Mouse (Mus musculus) lung, embryonic 16.5 days (tissue): ENCODE data around the gene Foxf1. TPM values are rescaled to one million over a fixed set of nuclear protein-coding genes. Genes with fewer than 3 reads are reported as not detected.
A peak's percentile ranks its signal among the peaks of the same experiment; 100 is the strongest.

Experiments used
- ATAC-seq: fragments of 200-750 bp; cut with Nextera tagmentation; 2 replicates; pipeline ENCODE4 v1.8.0; 2017; ENCODE audit warnings: low read depth, mild to moderate bottlenecking, moderate library complexity
- H3K27ac ChIP-seq: fragments of 300-500 bp; sonication (generic); 2 replicates; pipeline ENCODE4 v1.5.1; 2014; ENCODE audit warnings: mild to moderate bottlenecking, control low read depth, low read length
- H3K27me3 ChIP-seq: fragments of 300-500 bp; sonication (generic); 2 replicates; pipeline ENCODE4 v1.6.1; 2014; ENCODE audit warnings: low read depth, low read length, mixed read lengths; ENCODE audit not compliant: control insufficient read depth, insufficient read depth
- H3K36me3 ChIP-seq: fragments of 300-500 bp; sonication (generic); 2 replicates; pipeline ENCODE4 v1.6.1; 2014; ENCODE audit warnings: low read length; ENCODE audit not compliant: control insufficient read depth, insufficient read depth
- H3K4me1 ChIP-seq: fragments of 300-500 bp; sonication (generic); replicated peaks from 2 replicates; pipeline ENCODE4 v1.6.1; 2014; ENCODE audit warnings: low read length, mixed read lengths; ENCODE audit not compliant: control insufficient read depth, insufficient read depth
- H3K4me2 ChIP-seq: fragments of 300-500 bp; sonication (generic); 2 replicates; pipeline ENCODE4 v1.6.1; 2014; ENCODE audit warnings: low read depth, low read length, control low read depth
- H3K4me3 ChIP-seq: fragments of 300-500 bp; sonication (generic); 2 replicates; pipeline ENCODE4 v1.5.1; 2014; ENCODE audit warnings: mild to moderate bottlenecking, low read length, control low read depth
- H3K9ac ChIP-seq: fragments of 300-500 bp; sonication (generic); 2 replicates; pipeline ENCODE4 v1.6.1; 2014; ENCODE audit warnings: low read length, control low read depth
- H3K9me3 ChIP-seq: fragments of 300-500 bp; sonication (generic); 2 replicates; pipeline ENCODE4 v1.6.1; 2016; ENCODE audit warnings: low read length; ENCODE audit not compliant: control insufficient read depth
- whole genome bisulfite sequencing: fragments of 180-500 bp; shearing (Covaris S2); extraction: QIAGEN DNeasy Blood & Tissue Kit; methylation state at CpG from one replicate; pipeline ENCODE4 v1.1.7; 2014; 5-methylcytosine and 5-hydroxymethylcytosine counted together
- polyA plus RNA-seq: library from polyadenylated mRNA; unstranded; fragments of >200 nt; fragmentation: Nextera tagmentation; extraction: Ambion mirVana; gene quantifications from 2 replicates; pipeline ENCODE4 v1.2.1, GENCODE M21; 2015

Foxf1 gene
- polyA plus RNA-seq, 1 experiment from 2014 or later, result 138 TPM

- WGBS, result 9% methylated on average over 19 of the region's 19 CpGs
- peak overlapping the region; percentile 79 for H3K4me2 ChIP-seq
Observed at GRCm38 (mm10) chr8:121086004-121086900, 2.1 kb downstream of the Foxf1 start.

GRCm38 (mm10) chr8:121088281-121088680 is 4.1 kb downstream of the Foxf1 start:
- no peak for ATAC-seq
- Histone ChIP-seq H3K4me3 (peak overlapping the region; percentile 57), H3K36me3 (no peaks in the 10 kb centered on the region), H3K4me1 (peaks cover 7% of the 10 kb centered on the region), H3K27ac (no peak overlapping the region), H3K27me3 (peaks cover 54% of the 10 kb centered on the region), H3K4me2 (peak overlapping the region; percentile 79), H3K9ac (peak overlapping the region; percentile 69), H3K9me3 (no peaks in the 10 kb centered on the region)
- WGBS, result 9% methylated on average over 8 of the region's 8 CpGs

More at GRCm38 (mm10) chr8:121086004-121086900, 2.1 kb downstream of the Foxf1 start:
- Histone ChIP-seq H3K27ac (peak overlapping the region; percentile 99), H3K4me1 (peaks cover 6% of the 10 kb centered on the region), H3K4me3 (peak overlapping the region; percentile 57), H3K9me3 (no peaks in the 10 kb centered on the region), H3K9ac (peak overlapping the region; percentile 83), H3K27me3 (peaks cover 71% of the 10 kb centered on the region), H3K36me3 (no peaks in the 10 kb centered on the region)
- ATAC-seq, result no peak

- no peaks in the 10 kb centered on the region for H3K9me3 ChIP-seq
- H3K9ac ChIP-seq, result peak overlapping the region; percentile 69
- H3K27me3 ChIP-seq, result peaks cover 48% of the 10 kb centered on the region
- H3K4me3 ChIP-seq, result peak overlapping the region; percentile 57
- no peaks in the 10 kb centered on the region for H3K36me3 ChIP-seq
- H3K4me2 ChIP-seq, result peak overlapping the region; percentile 79
- no peak for ATAC-seq
- 6% methylated on average over 40 of the region's 40 CpGs for WGBS
- peak overlapping the region; percentile 82 for H3K27ac ChIP-seq
- peaks cover 7% of the 10 kb centered on the region for H3K4me1 ChIP-seq
Observed at GRCm38 (mm10) chr8:121088871-121089630, 4.9 kb downstream of the Foxf1 start.

GRCm38 (mm10) chr8:121089631-121090380 is 5.6 kb downstream of the Foxf1 start:
- Histone ChIP-seq H3K27ac (peak overlapping the region; percentile 82), H3K36me3 (no peaks in the 10 kb centered on the region), H3K9me3 (no peaks in the 10 kb centered on the region), H3K9ac (peak overlapping the region; percentile 69), H3K27me3 (peaks cover 40% of the 10 kb centered on the region), H3K4me2 (peak overlapping the region; percentile 79), H3K4me1 (peaks cover 7% of the 10 kb centered on the region), H3K4me3 (peak overlapping the region; percentile 57)
- 10% methylated on average over 32 of the region's 32 CpGs for WGBS
- ATAC-seq, result 0 out of 2 replicates have a peak, but pooled peaks have one; percentile 2

- WGBS, result 0% methylated on average over 1 of the region's 1 CpGs
- H3K27ac ChIP-seq, result peak overlapping the region; percentile 82
- peaks cover 7% of the 10 kb centered on the region for H3K4me1 ChIP-seq
- peak overlapping the region; percentile 69 for H3K9ac ChIP-seq
- H3K4me3 ChIP-seq, result peak overlapping the region; percentile 57
- H3K36me3 ChIP-seq, result no peaks in the 10 kb centered on the region
- peak; percentile 24; the same call in 1 of the 2 replicates for ATAC-seq
- H3K4me2 ChIP-seq, result peak overlapping the region; percentile 79; the same call in 1 of the 2 replicates
- H3K9me3 ChIP-seq, result no peaks in the 10 kb centered on the region
- peaks cover 31% of the 10 kb centered on the region for H3K27me3 ChIP-seq
Observed at GRCm38 (mm10) chr8:121090716-121091115, 6.5 kb downstream of the Foxf1 start.

GRCm38 (mm10) chr8:121092141-121092540 is 8.0 kb downstream of the Foxf1 start:
- H3K4me2 ChIP-seq, result peak overlapping the region; percentile 25; the same call in 1 of the 2 replicates
- ATAC-seq, result peak; percentile 32; the same call in 1 of the 2 replicates
- H3K9ac ChIP-seq, result no peak overlapping the region
- H3K27me3 ChIP-seq, result peaks cover 22% of the 10 kb centered on the region
- H3K27ac ChIP-seq, result peak overlapping the region; percentile 26; the same call in 1 of the 2 replicates
- H3K36me3 ChIP-seq, result peaks cover 2% of the 10 kb centered on the region; the same call in 1 of the 2 replicates
- H3K4me1 ChIP-seq, result peaks cover 7% of the 10 kb centered on the region
- H3K9me3 ChIP-seq, result no peaks in the 10 kb centered on the region
- WGBS, result 23% methylated on average over 6 of the region's 6 CpGs
- H3K4me3 ChIP-seq, result no peak overlapping the region

GRCm38 (mm10) chr8:121092627-121093026 is 8.4 kb downstream of the Foxf1 start:
- H3K4me3 ChIP-seq, result no peak overlapping the region
- no peak overlapping the region for H3K9ac ChIP-seq
- H3K4me2 ChIP-seq, result peak overlapping the region; percentile 25; the same call in 1 of the 2 replicates
- peaks cover 3% of the 10 kb centered on the region; the same call in 1 of the 2 replicates for H3K36me3 ChIP-seq
- H3K27me3 ChIP-seq, result peaks cover 22% of the 10 kb centered on the region
- 1% methylated on average over 16 of the region's 16 CpGs for WGBS
- peaks cover 7% of the 10 kb centered on the region for H3K4me1 ChIP-seq
- H3K9me3 ChIP-seq, result no peaks in the 10 kb centered on the region
- H3K27ac ChIP-seq, result peak overlapping the region; percentile 26; the same call in 1 of the 2 replicates
- ATAC-seq, result peak; percentile 50

GRCm38 (mm10) chr8:121093496-121093895 is 9.3 kb downstream of the Foxf1 start:
- peaks cover 7% of the 10 kb centered on the region for H3K4me1 ChIP-seq
- H3K36me3 ChIP-seq, result peaks cover 7% of the 10 kb centered on the region
- no peak overlapping the region for H3K4me2 ChIP-seq
- no peaks in the 10 kb centered on the region for H3K9me3 ChIP-seq
- no peak overlapping the region for H3K9ac ChIP-seq
- WGBS, result 71% methylated on average over 6 of the region's 6 CpGs
- no peak overlapping the region for H3K27ac ChIP-seq
- H3K4me3 ChIP-seq, result no peak overlapping the region
- no peak for ATAC-seq
- H3K27me3 ChIP-seq, result peaks cover 22% of the 10 kb centered on the region
